Mouse (Mus musculus) forebrain, embryonic 12.5 days (tissue): ENCODE measurements at regions not wholly inside any gene's neighbourhood (a gene's known extent, or its start where the extent isn't known, plus 50 kb on each side); places are given as distances from the start of the nearest gene placed in this dataset.

Experiments used
- ATAC-seq: fragments of 200-750 bp; cut with Nextera tagmentation; 2 replicates; pipeline ENCODE4 v1.8.0; 2017; ENCODE audit warnings: moderate TSS enrichment; ENCODE audit not compliant: low FRiP score
- H3K27ac ChIP-seq: fragments of 300-500 bp; sonication (generic); 2 replicates; pipeline ENCODE4 v1.5.1; 2016; ENCODE audit warnings: mild to moderate bottlenecking
- H3K27me3 ChIP-seq: fragments of 300-500 bp; sonication (generic); 2 replicates; pipeline ENCODE4 v1.6.1; 2016; ENCODE audit warnings: mild to moderate bottlenecking
- H3K36me3 ChIP-seq: fragments of 300-500 bp; sonication (generic); replicated peaks from 2 replicates; pipeline ENCODE4 v1.6.1; 2016; ENCODE audit warnings: mild to moderate bottlenecking
- H3K4me1 ChIP-seq: fragments of 300-500 bp; sonication (generic); 2 replicates; pipeline ENCODE4 v1.6.1; 2016
- H3K4me2 ChIP-seq: fragments of 300-500 bp; sonication (generic); 2 replicates; pipeline ENCODE4 v1.6.1; 2016; ENCODE audit warnings: mild to moderate bottlenecking, moderate library complexity
- H3K4me3 ChIP-seq: fragments of 300-500 bp; sonication (generic); replicated peaks from 2 replicates; pipeline ENCODE4 v1.5.1; 2016; ENCODE audit warnings: mild to moderate bottlenecking
- H3K9ac ChIP-seq: fragments of 300-500 bp; sonication (generic); 2 replicates; pipeline ENCODE4 v1.6.1; 2016; ENCODE audit warnings: mild to moderate bottlenecking
- H3K9me3 ChIP-seq: fragments of 300-500 bp; sonication (generic); 2 replicates; pipeline ENCODE4 v1.6.1; 2016
- WGBS: fragments of 180-500 bp; shearing (Covaris S2); methylation state at CpG from one replicate; pipeline ENCODE4 v1.1.7; 2016; 5-methylcytosine and 5-hydroxymethylcytosine counted together

- H3K27ac ChIP-seq, result no peak overlapping the region
- no peak for ATAC-seq
- H3K4me2 ChIP-seq, result no peak overlapping the region
Measured at GRCm38 (mm10) chr7:74107176-74107928, 93.9 kb upstream of the St8sia2 start.

DNA sequence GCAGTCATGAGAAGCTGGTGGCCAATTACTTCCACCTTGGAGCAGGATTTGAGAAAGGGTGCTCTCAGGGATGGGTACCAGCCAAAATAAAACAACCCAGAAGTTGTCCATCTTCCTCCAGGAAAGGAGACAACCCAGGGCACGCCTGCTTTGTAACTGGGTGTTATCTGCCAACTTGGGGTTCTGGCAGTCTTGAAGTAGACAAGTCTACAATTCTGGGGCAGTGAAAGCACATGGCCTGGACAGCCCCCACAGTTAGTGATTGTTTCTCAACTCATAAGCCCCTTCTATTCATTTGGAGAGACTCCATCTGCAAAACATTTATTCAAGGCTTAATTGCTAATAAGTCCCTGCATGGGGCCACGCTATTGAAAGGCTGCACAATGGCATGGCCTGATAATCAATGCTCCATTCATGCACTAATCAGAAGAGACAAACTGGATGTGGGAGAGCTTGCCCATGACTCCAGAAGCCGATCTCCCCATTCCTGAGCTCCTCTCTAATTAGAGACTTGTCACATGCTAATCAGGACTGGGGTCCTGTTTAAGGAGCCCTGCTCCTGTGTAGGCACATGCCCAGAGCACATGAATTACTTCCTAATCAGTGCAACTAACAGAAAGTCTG lies 78.0 kb upstream of the St8sia2 start:
- peak; percentile 89 for ATAC-seq
- Histone ChIP-seq H3K9me3 (peaks cover 10% of the 10 kb centered on the region), H3K27me3 (peaks cover 37% of the 10 kb centered on the region), H3K4me2 (no peak overlapping the region), H3K36me3 (no peaks in the 10 kb centered on the region), H3K9ac (no peak overlapping the region), H3K27ac (no peak overlapping the region), H3K4me3 (no peak overlapping the region), H3K4me1 (peaks cover 9% of the 10 kb centered on the region; the same call in 1 of the 2 replicates)
- WGBS, result 21% methylated on average over 3 of the region's 3 CpGs

More at GRCm38 (mm10) chr7:74107176-74107928, 93.9 kb upstream of the St8sia2 start:
- Histone ChIP-seq H3K9me3 (no peaks in the 10 kb centered on the region), H3K36me3 (no peaks in the 10 kb centered on the region), H3K4me1 (no peaks in the 10 kb centered on the region), H3K4me3 (no peak overlapping the region), H3K27me3 (no peaks in the 10 kb centered on the region; the same call in 1 of the 2 replicates), H3K9ac (no peak overlapping the region)
- WGBS, result 56% methylated on average over 5 of the region's 5 CpGs

DNA sequence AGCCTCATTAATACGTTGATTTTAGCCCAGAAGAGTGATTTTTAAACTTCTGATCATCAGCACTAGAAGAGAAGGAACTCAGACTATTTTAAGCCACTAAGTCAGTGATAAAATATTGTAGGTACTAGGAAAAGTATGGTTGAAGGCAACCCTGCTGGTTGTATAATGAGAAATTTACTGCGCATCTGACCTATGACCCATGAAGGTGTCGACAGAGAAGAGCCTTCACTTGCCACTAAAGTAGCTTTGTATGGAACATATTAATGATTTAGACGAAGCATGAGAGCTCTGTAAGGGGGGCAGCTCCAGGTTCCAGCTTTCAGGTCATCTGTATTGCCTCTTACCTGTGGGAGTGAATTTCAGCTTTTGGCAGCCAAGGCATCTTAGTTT lies 67.4 kb upstream of the St8sia2 start:
- Histone ChIP-seq H3K9me3 (no peaks in the 10 kb centered on the region), H3K4me3 (no peak overlapping the region), H3K27ac (no peak overlapping the region), H3K36me3 (no peaks in the 10 kb centered on the region), H3K4me2 (no peak overlapping the region), H3K9ac (no peak overlapping the region), H3K4me1 (no peaks in the 10 kb centered on the region), H3K27me3 (no peaks in the 10 kb centered on the region)
- no peak for ATAC-seq
- 84% methylated on average over 4 of the region's 4 CpGs for WGBS

- 87% methylated on average over 9 of the region's 9 CpGs for WGBS
- H3K4me3 ChIP-seq, result no peak overlapping the region
- H3K27ac ChIP-seq, result no peak overlapping the region
- no peak overlapping the region for H3K4me2 ChIP-seq
- no peaks in the 10 kb centered on the region for H3K36me3 ChIP-seq
- H3K27me3 ChIP-seq, result no peaks in the 10 kb centered on the region
- ATAC-seq, result no peak
- no peak overlapping the region for H3K9ac ChIP-seq
- no peaks in the 10 kb centered on the region for H3K4me1 ChIP-seq
- H3K9me3 ChIP-seq, result no peaks in the 10 kb centered on the region
Measured at GRCm38 (mm10) chr7:74080079-74080845, 66.8 kb upstream of the St8sia2 start.

DNA sequence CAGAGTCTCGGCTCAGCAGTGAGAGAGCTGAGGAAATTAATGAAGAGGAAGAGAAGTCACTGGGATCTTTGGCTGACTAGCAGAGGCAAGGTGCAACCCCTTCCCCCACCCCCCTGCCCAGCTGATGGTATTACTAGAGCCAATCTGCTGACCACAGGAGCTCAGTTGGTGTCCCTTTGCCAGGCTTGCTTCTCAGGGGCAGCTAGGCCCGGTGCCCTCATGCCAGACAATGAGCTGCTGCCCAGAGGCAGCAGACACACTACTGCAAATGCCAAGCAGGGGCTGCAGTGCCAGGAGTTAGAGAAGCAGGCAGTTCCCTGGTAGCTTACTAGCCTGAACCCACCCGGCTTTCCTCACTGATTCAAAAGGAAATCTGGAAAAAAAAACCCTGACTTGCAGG lies 59.1 kb upstream of the St8sia2 start:
- Histone ChIP-seq H3K4me2 (no peak overlapping the region), H3K4me3 (no peak overlapping the region), H3K9me3 (no peaks in the 10 kb centered on the region), H3K27ac (no peak overlapping the region), H3K4me1 (no peaks in the 10 kb centered on the region), H3K9ac (no peak overlapping the region), H3K36me3 (no peaks in the 10 kb centered on the region), H3K27me3 (no peaks in the 10 kb centered on the region)
- WGBS, result 58% methylated on average over 3 of the region's 3 CpGs
- no peak for ATAC-seq

GRCm38 (mm10) chr7:74070836-74071235 lies 57.3 kb upstream of the St8sia2 start:
- no peaks in the 10 kb centered on the region for H3K27me3 ChIP-seq
- no peak overlapping the region for H3K27ac ChIP-seq
- H3K4me3 ChIP-seq, result no peak overlapping the region
- H3K9ac ChIP-seq, result no peak overlapping the region
- H3K4me1 ChIP-seq, result no peaks in the 10 kb centered on the region
- no peaks in the 10 kb centered on the region for H3K36me3 ChIP-seq
- H3K4me2 ChIP-seq, result no peak overlapping the region
- no peak for ATAC-seq
- H3K9me3 ChIP-seq, result no peaks in the 10 kb centered on the region
- 88% methylated on average over 2 of the region's 2 CpGs for WGBS

- Histone ChIP-seq H3K27ac (no peak overlapping the region), H3K4me2 (no peak overlapping the region), H3K4me3 (no peak overlapping the region), H3K4me1 (no peaks in the 10 kb centered on the region), H3K9ac (no peak overlapping the region), H3K9me3 (no peaks in the 10 kb centered on the region), H3K36me3 (no peaks in the 10 kb centered on the region), H3K27me3 (no peaks in the 10 kb centered on the region)
- WGBS, result 57% methylated on average over 4 of the region's 4 CpGs
- ATAC-seq, result no peak
Measured at GRCm38 (mm10) chr7:74065449-74066099, 52.1 kb upstream of the St8sia2 start.
